Mouse (Mus musculus) neural tube, embryonic 15.5 days (tissue): Measurements from ENCODE around the gene Cep63. TPM values are rescaled to one million over a fixed set of nuclear protein-coding genes. Genes with fewer than 3 reads are reported as not detected.
A peak's percentile ranks its signal among the peaks of the same experiment; 100 is the strongest.

Source experiments
- ATAC-seq: fragments of 200-750 bp; cut with Nextera tagmentation; 2 replicates; pipeline ENCODE4 v1.8.0; 2017; ENCODE audit warnings: mild to moderate bottlenecking, moderate TSS enrichment, moderate library complexity; ENCODE audit not compliant: low FRiP score
- H3K27ac ChIP-seq: fragments of 300-500 bp; sonication (generic); replicated peaks from 2 replicates; pipeline ENCODE4 v1.5.1; 2015; ENCODE audit warnings: mild to moderate bottlenecking, inconsistent platforms
- H3K27me3 ChIP-seq: fragments of 300-500 bp; sonication (generic); replicated peaks from 2 replicates; pipeline ENCODE4 v1.6.1; 2015; ENCODE audit warnings: inconsistent platforms
- H3K36me3 ChIP-seq: fragments of 300-500 bp; sonication (generic); 2 replicates; pipeline ENCODE4 v1.6.1; 2015; ENCODE audit warnings: inconsistent platforms
- H3K4me1 ChIP-seq: fragments of 300-500 bp; sonication (generic); 2 replicates; pipeline ENCODE4 v1.6.1; 2015; ENCODE audit warnings: inconsistent platforms
- H3K4me2 ChIP-seq: fragments of 300-500 bp; sonication (generic); 2 replicates; pipeline ENCODE4 v1.6.1; 2015; ENCODE audit warnings: inconsistent platforms, mild to moderate bottlenecking, moderate library complexity
- H3K4me3 ChIP-seq: fragments of 300-500 bp; sonication (generic); replicated peaks from 2 replicates; pipeline ENCODE4 v1.5.1; 2015; ENCODE audit warnings: mild to moderate bottlenecking, inconsistent platforms
- H3K9ac ChIP-seq: fragments of 300-500 bp; sonication (generic); replicated peaks from 2 replicates; pipeline ENCODE4 v1.6.1; 2015; ENCODE audit warnings: mild to moderate bottlenecking, inconsistent platforms
- H3K9me3 ChIP-seq: fragments of 300-500 bp; sonication (generic); replicated peaks from 2 replicates; pipeline ENCODE4 v1.6.1; 2016; ENCODE audit warnings: inconsistent platforms
- WGBS: fragments of 180-500 bp; shearing (Covaris S2); methylation state at CpG from one replicate; pipeline ENCODE4 v1.1.7; 2015; ENCODE audit warnings: mixed read lengths; 5-methylcytosine and 5-hydroxymethylcytosine counted together
- polyA plus RNA-seq: library from polyadenylated mRNA; unstranded; fragments of >200 nt; fragmentation: Nextera tagmentation; extraction: Ambion mirVana; gene quantifications from 2 replicates; pipeline ENCODE4 v1.2.1, GENCODE M21; 2015

Cep63 gene
- polyA plus RNA-seq, 1 experiment from 2014 or later: 35.6 TPM

- Histone ChIP-seq H3K9ac (no peak overlapping the region), H3K9me3 (no peaks in the 10 kb centered on the region), H3K27ac (peak overlapping the region; percentile 67), H3K36me3 (no peaks in the 10 kb centered on the region), H3K4me2 (peak overlapping the region; percentile 46), H3K27me3 (no peaks in the 10 kb centered on the region), H3K4me1 (peaks cover 26% of the 10 kb centered on the region), H3K4me3 (no peak overlapping the region)
- ATAC-seq: peak; percentile 85; the same call in 1 of the 2 replicates
- WGBS: 6% methylated on average over 10 of the region's 10 CpGs
Observed at GRCm38 (mm10) chr9:102643486-102644101, 17.3 kb upstream of the Cep63 start.

- WGBS: 25% methylated on average over 8 of the region's 8 CpGs
- H3K4me2 ChIP-seq: peak overlapping the region; percentile 46
- no peaks in the 10 kb centered on the region for H3K27me3 ChIP-seq
- no peaks in the 10 kb centered on the region for H3K36me3 ChIP-seq
- no peak overlapping the region for H3K9ac ChIP-seq
- ATAC-seq: 0 out of 2 replicates have a peak, but pooled peaks have one; percentile 24
- no peak overlapping the region for H3K4me3 ChIP-seq
- H3K9me3 ChIP-seq: no peaks in the 10 kb centered on the region
- H3K27ac ChIP-seq: peak overlapping the region; percentile 67
- peaks cover 26% of the 10 kb centered on the region for H3K4me1 ChIP-seq
Observed at GRCm38 (mm10) chr9:102643071-102643485, 16.7 kb upstream of the Cep63 start.

GRCm38 (mm10) chr9:102641531-102641930 lies 15.2 kb upstream of the Cep63 start:
- Histone ChIP-seq H3K4me2 (no peak overlapping the region), H3K9me3 (no peaks in the 10 kb centered on the region), H3K9ac (no peak overlapping the region), H3K4me1 (peaks cover 26% of the 10 kb centered on the region), H3K27ac (no peak overlapping the region), H3K27me3 (no peaks in the 10 kb centered on the region), H3K36me3 (no peaks in the 10 kb centered on the region), H3K4me3 (no peak overlapping the region)
- ATAC-seq: no peak
- 83% methylated on average over 6 of the region's 6 CpGs for WGBS

GRCm38 (mm10) chr9:102639510-102639909 lies 13.2 kb upstream of the Cep63 start:
- peaks cover 5% of the 10 kb centered on the region for H3K36me3 ChIP-seq
- 89% methylated on average over 8 of the region's 8 CpGs for WGBS
- H3K4me1 ChIP-seq: peaks cover 26% of the 10 kb centered on the region
- no peak overlapping the region for H3K4me3 ChIP-seq
- no peak overlapping the region for H3K27ac ChIP-seq
- ATAC-seq: no peak
- H3K27me3 ChIP-seq: no peaks in the 10 kb centered on the region
- H3K9ac ChIP-seq: no peak overlapping the region
- no peaks in the 10 kb centered on the region for H3K9me3 ChIP-seq
- no peak overlapping the region for H3K4me2 ChIP-seq

GRCm38 (mm10) chr9:102638963-102639362 lies 12.6 kb upstream of the Cep63 start:
- Histone ChIP-seq H3K4me1 (peaks cover 20% of the 10 kb centered on the region), H3K9me3 (no peaks in the 10 kb centered on the region), H3K36me3 (peaks cover 10% of the 10 kb centered on the region), H3K4me3 (no peak overlapping the region), H3K27ac (no peak overlapping the region), H3K9ac (no peak overlapping the region), H3K4me2 (no peak overlapping the region), H3K27me3 (no peaks in the 10 kb centered on the region)
- no peak for ATAC-seq
- 56% methylated on average over 7 of the region's 7 CpGs for WGBS

- H3K4me1 ChIP-seq: peaks cover 5% of the 10 kb centered on the region; the same call in 1 of the 2 replicates
- WGBS: 73% methylated on average over 4 of the region's 4 CpGs
- ATAC-seq: no peak
Observed at GRCm38 (mm10) chr9:102637115-102637514, 10.8 kb upstream of the Cep63 start.

GRCm38 (mm10) chr9:102636553-102636952 lies 10.2 kb upstream of the Cep63 start:
- WGBS: 2% methylated on average over 4 of the region's 4 CpGs
- peaks cover 11% of the 10 kb centered on the region for H3K36me3 ChIP-seq
- no peaks in the 10 kb centered on the region for H3K9me3 ChIP-seq
- no peak overlapping the region for H3K27ac ChIP-seq
- peaks cover 7% of the 10 kb centered on the region; the same call in 1 of the 2 replicates for H3K4me1 ChIP-seq
- ATAC-seq: no peak
- no peak overlapping the region for H3K4me2 ChIP-seq
- H3K9ac ChIP-seq: no peak overlapping the region
- H3K27me3 ChIP-seq: no peaks in the 10 kb centered on the region
- no peak overlapping the region for H3K4me3 ChIP-seq

More at GRCm38 (mm10) chr9:102637115-102637514, 10.8 kb upstream of the Cep63 start:
- no peaks in the 10 kb centered on the region for H3K9me3 ChIP-seq
- H3K36me3 ChIP-seq: peaks cover 11% of the 10 kb centered on the region
- no peaks in the 10 kb centered on the region for H3K27me3 ChIP-seq
- no peak overlapping the region for H3K4me2 ChIP-seq
- no peak overlapping the region for H3K27ac ChIP-seq
- no peak overlapping the region for H3K4me3 ChIP-seq
- H3K9ac ChIP-seq: no peak overlapping the region

GRCm38 (mm10) chr9:102634453-102634852 lies 8.1 kb upstream of the Cep63 start:
- no peaks in the 10 kb centered on the region for H3K27me3 ChIP-seq
- no peak overlapping the region for H3K4me3 ChIP-seq
- no peak overlapping the region for H3K27ac ChIP-seq
- no peaks in the 10 kb centered on the region for H3K9me3 ChIP-seq
- H3K4me2 ChIP-seq: no peak overlapping the region
- no peak overlapping the region for H3K9ac ChIP-seq
- H3K4me1 ChIP-seq: peaks cover 7% of the 10 kb centered on the region; the same call in 1 of the 2 replicates
- WGBS: 85% methylated on average over 8 of the region's 8 CpGs
- peaks cover 23% of the 10 kb centered on the region for H3K36me3 ChIP-seq
- ATAC-seq: no peak

GRCm38 (mm10) chr9:102632923-102633537 lies 6.7 kb upstream of the Cep63 start:
- 32% methylated on average over 1 of the region's 1 CpGs for WGBS
- Histone ChIP-seq H3K4me2 (no peak overlapping the region), H3K4me3 (no peak overlapping the region), H3K4me1 (peaks cover 4% of the 10 kb centered on the region), H3K27me3 (no peaks in the 10 kb centered on the region), H3K27ac (no peak overlapping the region), H3K36me3 (peaks cover 23% of the 10 kb centered on the region), H3K9ac (no peak overlapping the region), H3K9me3 (no peaks in the 10 kb centered on the region)
- ATAC-seq: no peak

- Histone ChIP-seq H3K4me1 (peaks cover 12% of the 10 kb centered on the region), H3K9ac (no peak overlapping the region), H3K27ac (no peak overlapping the region), H3K36me3 (peaks cover 23% of the 10 kb centered on the region), H3K4me2 (no peak overlapping the region), H3K9me3 (no peaks in the 10 kb centered on the region), H3K4me3 (no peak overlapping the region), H3K27me3 (no peaks in the 10 kb centered on the region)
- WGBS: 85% methylated on average over 4 of the region's 4 CpGs
- ATAC-seq: no peak
Observed at GRCm38 (mm10) chr9:102632173-102632572, 5.8 kb upstream of the Cep63 start.

GRCm38 (mm10) chr9:102631589-102632147 lies 5.3 kb upstream of the Cep63 start:
- ATAC-seq: no peak
- WGBS: 54% methylated on average over 2 of the region's 2 CpGs
- Histone ChIP-seq H3K9ac (no peak overlapping the region), H3K4me1 (peaks cover 16% of the 10 kb centered on the region), H3K4me3 (no peak overlapping the region), H3K9me3 (no peaks in the 10 kb centered on the region), H3K36me3 (peaks cover 23% of the 10 kb centered on the region), H3K27ac (no peak overlapping the region), H3K27me3 (no peaks in the 10 kb centered on the region), H3K4me2 (no peak overlapping the region)

GRCm38 (mm10) chr9:102629052-102629451 lies 2.7 kb upstream of the Cep63 start:
- no peaks in the 10 kb centered on the region for H3K27me3 ChIP-seq
- H3K4me1 ChIP-seq: peaks cover 27% of the 10 kb centered on the region
- H3K4me3 ChIP-seq: no peak overlapping the region
- H3K27ac ChIP-seq: no peak overlapping the region
- ATAC-seq: no peak
- 81% methylated on average over 7 of the region's 7 CpGs for WGBS
- H3K4me2 ChIP-seq: no peak overlapping the region
- peaks cover 14% of the 10 kb centered on the region for H3K36me3 ChIP-seq
- no peak overlapping the region for H3K9ac ChIP-seq
- H3K9me3 ChIP-seq: no peaks in the 10 kb centered on the region
